Mouse (Mus musculus) common myeloid progenitor, adult 5-6 weeks (primary cell): Measurements from ENCODE around the gene Vrk2. TPM values are rescaled to one million over a fixed set of nuclear protein-coding genes. Genes with fewer than 3 reads are reported as not detected.

ENCODE experiments used
- ATAC-seq: replicated peaks from 2 replicates; pipeline ENCODE4 v1.8.0; 2016; ENCODE audit warnings: low read depth, mild to moderate bottlenecking, moderate TSS enrichment, inconsistent platforms; ENCODE audit not compliant: poor library complexity, severe bottlenecking
- total RNA-seq: library from RNA; stranded (forward); fragments of 200-1000, 187-1606 nt; gene quantifications from 2 replicates; pipeline ENCODE4 v1.2.3, GENCODE M21; 2017

Gene Vrk2
- 46.4 and 52.0 TPM in 2 replicates for total RNA-seq

DNA sequence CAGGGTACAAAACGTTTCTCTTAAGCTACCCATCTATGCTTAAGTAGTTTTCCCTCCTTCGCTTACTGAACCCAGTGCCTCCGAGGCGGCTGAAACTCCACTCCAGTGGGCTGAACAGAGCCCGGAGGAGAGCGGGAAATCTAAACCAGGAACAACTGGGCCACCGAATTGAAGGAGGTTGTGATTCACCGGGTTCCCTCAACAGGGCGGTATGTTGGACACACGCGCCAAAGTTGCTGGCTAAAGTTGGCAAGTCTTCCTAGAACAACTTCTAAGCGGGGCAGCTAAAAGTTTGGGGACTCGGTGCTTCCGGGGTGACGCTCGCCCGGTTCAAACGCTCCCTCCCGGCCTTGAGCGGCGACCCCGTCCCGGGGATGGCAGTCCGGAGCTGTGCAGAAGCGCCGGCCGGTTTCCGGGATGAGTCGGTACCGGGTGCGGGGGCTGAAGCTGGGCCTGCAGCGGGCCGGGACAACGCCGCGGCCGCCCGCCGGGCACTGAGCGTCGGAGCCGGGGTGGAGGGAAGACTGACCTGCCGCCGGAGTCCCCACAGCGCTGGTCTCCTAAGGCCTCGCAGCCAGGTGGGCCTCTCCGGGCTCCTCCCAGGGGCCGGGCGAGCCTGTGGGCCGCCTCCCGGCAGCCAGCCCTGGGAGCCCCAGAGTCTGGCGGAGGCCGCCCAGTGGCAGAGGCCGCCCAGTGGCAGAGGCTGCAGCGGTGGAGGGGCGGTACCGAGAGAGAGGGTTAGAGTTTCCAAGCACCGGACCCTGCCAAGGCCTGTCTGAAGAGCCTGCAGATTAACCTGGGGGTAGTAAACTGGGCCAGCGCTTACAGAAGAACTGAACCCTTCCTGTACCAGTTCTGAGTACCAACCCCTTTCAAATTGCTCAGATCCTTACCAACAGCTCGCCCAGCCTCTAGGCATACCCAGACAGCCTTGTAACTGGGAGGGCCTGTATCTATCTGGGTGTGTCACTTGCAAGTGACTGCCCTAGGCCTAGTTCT is at the start of gene Vrk2, which contains the start of gene Gm6899:
TSS of gene Vrk2 (minus strand) at position 939 of the 999 bp plus-strand sequence.
TSS of gene Gm6899 (plus strand) at position 181 of the 999 bp plus-strand sequence.
- peak; percentile 96 for ATAC-seq

DNA sequence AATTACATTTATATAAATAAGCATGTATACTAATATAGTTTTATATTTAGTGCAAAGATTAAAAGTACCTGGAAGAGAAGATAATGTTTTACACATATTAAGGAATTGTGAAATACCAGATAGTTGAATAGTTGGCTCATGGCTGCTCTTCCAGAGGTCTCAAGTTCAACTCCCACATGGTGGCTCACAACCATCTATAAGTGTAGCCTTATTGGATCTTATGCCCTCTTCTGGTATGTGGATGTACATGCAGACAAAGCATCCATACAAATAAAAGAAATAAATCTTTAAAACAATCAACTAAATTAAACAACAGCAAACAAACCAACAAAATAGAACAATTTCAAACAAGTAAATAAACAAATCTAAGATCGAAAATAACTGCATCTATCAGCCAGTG is 48.3 kb upstream of the Vrk2 start:
- ATAC-seq, result no peak

DNA sequence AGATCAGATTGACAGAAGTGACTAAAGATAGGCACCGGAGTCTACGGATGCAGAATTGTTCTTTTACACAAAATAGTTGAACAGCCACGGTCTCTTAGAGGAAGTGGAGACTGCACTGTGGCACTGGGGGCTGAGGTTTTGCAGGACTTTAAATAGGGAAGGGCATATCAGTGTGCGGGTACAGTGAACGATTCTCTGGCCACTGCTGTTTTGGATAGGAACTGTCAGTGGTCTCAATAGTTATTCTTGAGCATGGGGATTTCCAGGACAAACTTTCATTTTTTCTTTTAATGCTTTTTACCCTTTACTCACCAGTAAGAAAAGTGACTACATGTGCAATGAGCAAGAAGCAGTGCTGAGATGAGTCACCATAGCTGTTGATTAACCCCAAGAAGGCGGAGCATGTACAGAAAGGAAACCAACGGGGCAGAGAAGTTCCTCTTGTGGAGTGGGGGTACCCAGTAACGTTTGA is 46.6 kb upstream of the Vrk2 start:
- ATAC-seq, result peak; percentile 99

GRCm38 (mm10) chr11:26636239-26636638 is 42.4 kb upstream of the Vrk2 start:
- ATAC-seq, result no peak

- ATAC-seq, result no peak
Measured at GRCm38 (mm10) chr11:26622727-26623126, 28.9 kb upstream of the Vrk2 start.

GRCm38 (mm10) chr11:26618475-26619223 is 24.9 kb upstream of the Vrk2 start:
- no peak for ATAC-seq

GRCm38 (mm10) chr11:26608795-26609194 is 15.0 kb upstream of the Vrk2 start:
- no peak for ATAC-seq

GRCm38 (mm10) chr11:26604061-26604655 is 10.4 kb upstream of the Vrk2 start:
- peak; percentile 86 for ATAC-seq

DNA sequence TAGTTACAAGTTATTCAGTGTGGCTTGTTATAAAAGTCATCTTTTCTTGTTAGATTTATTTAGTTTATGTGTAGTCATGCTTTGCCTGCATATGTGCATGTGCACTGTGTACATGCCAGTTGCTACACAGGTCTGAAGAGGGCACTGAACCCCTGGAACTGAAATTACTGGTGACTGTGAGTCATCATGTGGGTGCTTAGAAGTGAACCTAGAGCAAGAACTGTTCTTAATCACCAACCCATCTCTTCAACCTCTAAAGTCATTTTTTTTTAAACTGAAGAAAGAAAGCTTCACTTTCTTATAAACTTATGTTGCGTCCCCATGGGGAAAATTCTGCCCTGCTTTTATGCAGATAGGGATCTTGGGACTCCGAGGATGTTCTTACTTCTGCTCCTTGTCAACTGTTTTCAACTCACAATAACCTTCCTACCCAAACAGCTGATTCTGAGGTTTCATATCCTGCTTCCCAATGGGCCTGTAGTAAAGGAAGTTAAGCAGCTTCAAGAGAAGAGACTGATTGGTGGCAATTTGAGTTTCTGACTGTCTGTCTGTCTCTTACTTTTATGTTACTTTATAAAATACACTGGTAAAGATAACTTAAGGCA is 7.9 kb upstream of the Vrk2 start:
- ATAC-seq, result no peak

DNA sequence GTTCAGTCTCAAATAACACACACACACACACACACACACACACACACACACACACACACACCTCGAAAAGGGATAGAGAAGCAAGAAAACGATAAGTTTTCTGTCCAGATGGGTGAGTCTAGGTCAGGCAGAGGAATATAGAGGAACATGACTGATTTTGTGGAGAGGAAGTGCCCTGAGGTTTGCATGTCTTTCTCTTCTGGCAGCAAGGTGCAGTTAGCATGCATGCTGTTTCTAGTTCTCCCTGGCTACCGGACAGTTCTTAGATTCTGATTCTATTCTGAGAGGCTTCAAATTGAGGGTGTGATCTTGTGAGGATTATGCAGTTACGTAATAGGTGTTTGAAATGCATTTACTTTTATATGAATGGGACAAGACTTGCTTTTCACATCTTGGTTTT is 6.9 kb upstream of the Vrk2 start:
- ATAC-seq, result peak; percentile 53

GRCm38 (mm10) chr11:26598876-26599275 is 5.1 kb upstream of the Vrk2 start:
- ATAC-seq, result no peak

- ATAC-seq, result no peak
Measured at GRCm38 (mm10) chr11:26597761-26598160, 4.0 kb upstream of the Vrk2 start.

DNA sequence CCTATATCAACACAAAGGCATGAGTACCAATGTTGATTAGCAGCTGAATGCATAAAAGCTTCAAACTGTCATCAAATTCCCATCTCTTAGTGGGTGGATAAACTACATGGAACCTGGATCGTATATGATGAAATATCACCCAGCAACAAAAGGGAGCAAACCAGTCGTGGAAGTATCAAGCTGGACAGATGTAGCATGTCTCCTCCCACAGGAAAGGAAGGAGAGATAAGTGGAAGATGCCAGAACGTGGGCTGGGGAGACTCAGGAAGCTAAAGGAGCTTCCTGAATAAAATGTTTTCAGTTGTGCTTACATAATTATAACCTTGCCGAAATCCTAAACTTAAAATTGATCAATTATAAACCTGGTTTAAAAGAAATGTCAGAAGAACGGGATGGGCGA is 3.3 kb upstream of the Vrk2 start:
- no peak for ATAC-seq

DNA sequence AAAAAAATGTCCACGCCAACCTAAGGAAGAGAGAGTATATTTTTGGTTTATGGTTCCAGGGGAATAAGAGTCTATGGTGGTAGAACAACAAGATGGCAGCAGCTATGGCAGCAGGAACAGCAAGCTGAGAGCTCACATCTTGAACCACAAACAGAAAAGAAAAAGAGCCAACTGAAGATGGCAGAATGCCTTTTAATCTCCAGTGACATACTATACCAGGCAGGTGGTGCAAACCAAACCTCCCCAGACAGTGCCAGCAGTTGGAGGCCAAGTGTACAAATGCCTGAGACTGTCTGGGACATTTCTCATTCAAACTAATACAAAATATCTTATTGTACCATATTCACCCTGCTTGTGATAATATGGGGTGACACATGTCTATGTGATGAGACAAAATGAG is 2.4 kb upstream of the Vrk2 start:
- no peak for ATAC-seq

- ATAC-seq, result no peak
Measured at GRCm38 (mm10) chr11:26594487-26594886, 688 bp upstream of the Vrk2 start.

GRCm38 (mm10) chr11:26592395-26593053 is 1.3 kb downstream of the Vrk2 start:
- no peak for ATAC-seq

- peak; percentile 40; the same call in 1 of the 2 replicates for ATAC-seq
Measured at GRCm38 (mm10) chr11:26587184-26587524, 6.6 kb downstream of the Vrk2 start.

DNA sequence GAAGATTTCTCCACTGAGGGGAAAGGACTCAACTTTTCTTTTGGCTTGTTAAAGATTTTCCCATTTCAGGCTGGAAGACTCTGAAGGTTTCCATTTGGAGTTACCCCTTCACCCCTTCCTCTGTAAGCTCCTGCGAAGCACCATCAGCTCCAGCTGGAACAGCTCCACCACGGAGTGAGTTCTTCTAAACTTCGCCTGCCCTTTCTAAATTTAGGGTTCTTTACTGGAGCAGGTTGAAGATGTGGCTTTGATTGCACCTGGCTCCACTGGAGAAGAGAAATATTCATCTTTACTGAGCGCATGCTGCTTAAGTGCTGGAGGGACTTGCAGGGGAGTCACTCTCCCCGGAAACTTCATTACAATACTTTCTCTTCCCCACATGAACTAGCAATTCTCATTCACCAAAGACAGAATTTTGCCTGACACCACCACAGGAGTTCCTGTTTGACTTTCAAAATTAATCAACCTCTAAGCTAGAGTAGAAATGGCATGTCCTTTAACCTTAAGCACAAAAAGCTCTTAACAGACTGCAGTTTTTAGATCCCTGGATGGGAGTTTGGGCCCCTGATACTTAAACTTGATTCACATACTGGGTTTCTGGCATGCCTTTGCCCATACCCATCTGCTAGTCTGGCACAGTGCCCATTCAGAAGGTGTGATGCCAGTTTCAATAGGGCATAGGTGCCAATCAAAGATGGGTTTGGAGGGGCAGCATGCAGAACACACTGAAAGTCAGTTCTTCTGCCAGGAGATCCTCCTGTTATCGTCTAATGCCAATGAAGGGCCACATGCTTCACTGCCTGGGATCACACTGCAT is 7.2 kb downstream of the Vrk2 start:
- ATAC-seq, result peak; percentile 77
